Mouse (Mus musculus): ENCODE data around the gene Myh11.

Gene Myh11

GRCm38 (mm10) chr16:14297137-14297536 lies 6.0 kb upstream of the Myh11 start:
- ChIA-PET CTCF (interaction anchor here in 3 of 4 experiments (0.6 to 2.3 kb wide), 5 partner anchors 9 to 146 kb away, joined by 3 to 5 read pairs (median 4); no protein-coding TSS in a partner anchor), POLR2A (interaction anchor here in 2 of 4 experiments (1.2 to 3.6 kb wide), 6 partner anchors 9 to 69 kb away, joined by 3 to 10 read pairs (median 4); no protein-coding TSS in a partner anchor)

GRCm38 (mm10) chr16:14296544-14297124 lies 5.5 kb upstream of the Myh11 start:
- ChIA-PET CTCF (interaction anchor here in 3 of 4 experiments (0.6 to 2.3 kb wide), 4 partner anchors 10 to 59 kb away, joined by 3 to 5 read pairs (median 4); no protein-coding TSS in a partner anchor), POLR2A (interaction anchor here in 2 of 4 experiments (1.2 to 3.6 kb wide), 5 partner anchors 9 to 69 kb away, joined by 3 to 10 read pairs (median 6); no protein-coding TSS in a partner anchor)

- ChIA-PET POLR2A (interaction anchor here in 2 of 4 experiments (0.7 to 3.6 kb wide), 5 partner anchors 10 to 80 kb away, joined by 3 to 10 read pairs (median 7); no protein-coding TSS in a partner anchor), CTCF (interaction anchor here in 1 of 4 experiments (0.6 kb wide), 1 partner anchor 490 kb away, joined by 3 read pairs; no protein-coding TSS in a partner anchor)
These were observed 4.1 kb upstream of the Myh11 start for GRCm38 (mm10) chr16:14295291-14295690.

GRCm38 (mm10) chr16:14292205-14293199 lies 1.3 kb upstream of the Myh11 start:
- ChIA-PET POLR2A (interaction anchor here (0.6 to 2.7 kb wide), 17 partner anchors 9 to 392 kb away, joined by 3 to 10 read pairs (median 4); partner anchors contain the start of genes Abcc1 (in 1 of the 4) and Fopnl (in 1 of the 4)), CTCF (interaction anchor here (0.5 to 1.8 kb wide), 12 partner anchors 11 to 86 kb away, joined by 3 to 7 read pairs (median 4); no protein-coding TSS in a partner anchor)

GRCm38 (mm10) chr16:14272374-14272965 lies 18.7 kb downstream of the Myh11 start:
- ChIA-PET CTCF (interaction anchor here in 1 of 4 experiments (0.6 kb wide), 1 partner anchor 10 kb away, joined by 5 read pairs; no protein-coding TSS in a partner anchor), POLR2A (no interaction called here)

- POLR2A ChIA-PET: no interaction called here
- CTCF ChIA-PET: no interaction called here
These were observed 25.8 kb downstream of the Myh11 start for GRCm38 (mm10) chr16:14265203-14265920.

GRCm38 (mm10) chr16:14264504-14264903 lies 26.7 kb downstream of the Myh11 start:
- CTCF ChIA-PET: no interaction called here

GRCm38 (mm10) chr16:14263241-14263640 lies 27.9 kb downstream of the Myh11 start:
- CTCF ChIA-PET: interaction anchor here in 1 of 4 experiments (1.4 kb wide), 1 partner anchor 21 kb away, joined by 3 read pairs; no protein-coding TSS in a partner anchor
- POLR2A ChIA-PET: interaction anchor here in 1 of 4 experiments (0.7 kb wide), 1 partner anchor 1069 kb away, joined by 3 read pairs; no protein-coding TSS in a partner anchor

More at GRCm38 (mm10) chr16:14264504-14264903, 26.7 kb downstream of the Myh11 start:
- POLR2A ChIA-PET: no interaction called here

GRCm38 (mm10) chr16:14262410-14262809 lies 28.8 kb downstream of the Myh11 start:
- POLR2A ChIA-PET: no interaction called here
- CTCF ChIA-PET: interaction anchor here in 1 of 4 experiments (0.5 kb wide), 1 partner anchor 857 kb away, joined by 7 read pairs; no protein-coding TSS in a partner anchor

- ChIA-PET POLR2A (no interaction called here), CTCF (interaction anchor here in 3 of 4 experiments (0.6 to 1.5 kb wide), 3 partner anchors 22 to 471 kb away, joined by 3 to 9 read pairs (median 6); no protein-coding TSS in a partner anchor)
These were observed 32.3 kb downstream of the Myh11 start for GRCm38 (mm10) chr16:14258856-14259255.

GRCm38 (mm10) chr16:14253586-14253985 lies 37.6 kb downstream of the Myh11 start:
- CTCF ChIA-PET: interaction anchor here in 1 of 4 experiments (0.7 kb wide), 1 partner anchor 17 kb away, joined by 3 read pairs; no protein-coding TSS in a partner anchor
- POLR2A ChIA-PET: interaction anchor here in 1 of 4 experiments (1.0 kb wide), 1 partner anchor 32 kb away, joined by 3 read pairs; no protein-coding TSS in a partner anchor

- ChIA-PET POLR2A (no interaction called here), CTCF (interaction anchor here in 1 of 4 experiments (0.7 kb wide), 1 partner anchor 16 kb away, joined by 3 read pairs; no protein-coding TSS in a partner anchor)
These were observed 38.3 kb downstream of the Myh11 start for GRCm38 (mm10) chr16:14252877-14253276.

- CTCF ChIA-PET: no interaction called here
These were observed 41.3 kb downstream of the Myh11 start for GRCm38 (mm10) chr16:14249913-14250312.

GRCm38 (mm10) chr16:14242553-14242952 lies 48.6 kb downstream of the Myh11 start:
- POLR2A ChIA-PET: interaction anchor here in 1 of 4 experiments (0.7 kb wide), 1 partner anchor 8 kb away, joined by 3 read pairs; no protein-coding TSS in a partner anchor
- CTCF ChIA-PET: interaction anchor here in 2 of 4 experiments (0.6 to 1.5 kb wide), 9 partner anchors 9 to 75 kb away, joined by 3 to 6 read pairs (median 3); partner anchors contain the start of gene Fopnl (in 1 of the 2)

More at GRCm38 (mm10) chr16:14249913-14250312, 41.3 kb downstream of the Myh11 start:
- POLR2A ChIA-PET: no interaction called here

GRCm38 (mm10) chr16:14242059-14242458 lies 49.1 kb downstream of the Myh11 start:
- ChIA-PET POLR2A (interaction anchor here in 1 of 4 experiments (0.7 to 1.1 kb wide), 2 partner anchors 9 kb away, joined by 3 to 4 read pairs; no protein-coding TSS in a partner anchor), CTCF (interaction anchor here in 2 of 4 experiments (0.6 to 1.5 kb wide), 8 partner anchors 9 to 75 kb away, joined by 3 to 6 read pairs (median 3); partner anchors contain the start of gene Fopnl (in 1 of the 2))

- CTCF ChIA-PET: interaction anchor here (0.5 to 1.7 kb wide), 29 partner anchors 10 to 468 kb away, joined by 3 to 11 read pairs (median 4); partner anchors contain the start of genes Fopnl (in 1 of the 4) and Myh11 (in 1 of the 4)
- POLR2A ChIA-PET: interaction anchor here (0.6 to 1.7 kb wide), 8 partner anchors 30 to 469 kb away, joined by 3 to 6 read pairs (median 4); partner anchors contain the start of genes Fopnl (in 1 of the 4), Mpv17l (in 1 of the 4) and Pdxdc1 (in 1 of the 4)
These were observed 54.0 kb downstream of the Myh11 start for GRCm38 (mm10) chr16:14237100-14237723.
